Mouse (Mus musculus) thymus, postnatal 0 days (tissue): ENCODE measurements around the gene Rps29. TPM values are rescaled to one million over a fixed set of nuclear protein-coding genes. Genes with fewer than 3 reads are reported as not detected.

ENCODE experiments used
- DNase-seq: peaks from one replicate; pipeline ENCODE4 v3.0.0-alpha.2; 2015; ENCODE audit warnings: low spot score
- microRNA-seq: library from miRNA; unstranded; fragments of <30 nt; microRNA quantifications from one replicate; pipeline ENCODE4, GENCODE M21; 2016; ENCODE audit warnings: borderline number of aligned reads
- polyA plus RNA-seq: library from polyadenylated mRNA; unstranded; fragments of >200 nt; fragmentation: Nextera tagmentation; extraction: Ambion mirVana; gene quantifications from 2 replicates; pipeline ENCODE4 v1.2.1, GENCODE M21; 2015

Rps29 gene
- polyA plus RNA-seq, 1 experiment from 2014 or later: 3,209 TPM

DNA sequence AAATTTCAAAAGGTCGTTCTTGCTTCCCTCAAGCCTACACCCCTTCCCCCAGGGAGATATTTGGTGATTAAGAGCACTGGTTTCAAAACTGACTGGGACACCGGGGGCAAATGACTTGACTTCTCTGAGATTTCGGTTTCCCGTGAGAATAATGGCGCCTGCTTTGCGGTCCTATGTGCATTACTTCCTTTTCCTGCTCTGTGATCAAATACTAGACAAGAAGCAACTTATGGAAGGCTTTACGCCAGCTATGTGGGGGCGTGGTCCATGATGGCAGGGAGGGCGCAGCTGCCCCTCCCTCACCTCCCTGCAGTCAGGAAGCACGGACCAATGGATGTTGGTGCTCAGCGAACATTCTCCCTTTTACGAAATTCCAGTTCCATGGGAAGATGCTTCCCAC, 28.5 kb downstream of the Rps29 start:
- no peak for DNase-seq

- DNase-seq: peak; percentile 21
These were observed 29.2 kb downstream of the Rps29 start for GRCm38 (mm10) chr12:69129634-69130310.

GRCm38 (mm10) chr12:69127626-69128025, 31.4 kb downstream of the Rps29 start:
- no peak for DNase-seq

DNA sequence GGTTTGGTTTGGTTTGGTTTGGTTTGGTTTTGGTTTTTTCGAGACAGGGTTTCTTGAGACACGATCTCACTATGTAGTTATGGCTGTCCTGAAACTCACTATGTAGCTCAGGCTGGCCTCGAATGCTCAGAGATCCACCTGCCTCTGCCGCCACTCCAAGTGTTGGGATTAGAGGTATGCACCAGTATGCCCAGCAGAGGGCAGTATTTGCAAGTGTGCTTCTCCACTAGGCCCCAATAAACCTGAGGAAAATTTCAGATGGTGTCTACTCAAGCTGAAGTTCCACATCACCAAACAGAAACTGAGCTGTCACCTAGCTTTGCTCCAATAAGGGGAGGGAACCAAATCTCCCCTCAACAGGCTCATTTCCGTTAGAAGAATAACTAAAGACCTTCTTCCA, 31.8 kb downstream of the Rps29 start:
- peak; percentile 46 for DNase-seq

DNA sequence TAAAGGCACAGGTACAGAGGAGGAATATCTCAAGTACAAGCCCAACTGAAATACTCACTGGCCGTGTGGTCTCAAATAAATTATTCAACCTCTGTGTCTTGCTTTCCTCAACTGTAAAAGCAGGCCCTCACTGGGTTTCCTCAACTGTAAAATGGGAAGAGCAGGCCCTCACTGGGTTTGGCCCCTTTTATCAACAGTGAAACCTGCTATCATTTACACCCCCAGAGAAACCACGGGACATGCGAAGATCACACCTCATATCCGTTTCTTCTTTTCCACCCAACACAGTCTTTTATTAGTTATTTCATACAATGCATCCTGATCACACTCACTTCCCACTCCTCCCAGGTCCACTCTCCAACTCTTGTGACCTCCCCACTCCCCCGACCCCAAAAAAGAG, 33.9 kb downstream of the Rps29 start:
- no peak for DNase-seq

- DNase-seq: no peak
These were observed 36.2 kb downstream of the Rps29 start for GRCm38 (mm10) chr12:69122801-69123200.

DNA sequence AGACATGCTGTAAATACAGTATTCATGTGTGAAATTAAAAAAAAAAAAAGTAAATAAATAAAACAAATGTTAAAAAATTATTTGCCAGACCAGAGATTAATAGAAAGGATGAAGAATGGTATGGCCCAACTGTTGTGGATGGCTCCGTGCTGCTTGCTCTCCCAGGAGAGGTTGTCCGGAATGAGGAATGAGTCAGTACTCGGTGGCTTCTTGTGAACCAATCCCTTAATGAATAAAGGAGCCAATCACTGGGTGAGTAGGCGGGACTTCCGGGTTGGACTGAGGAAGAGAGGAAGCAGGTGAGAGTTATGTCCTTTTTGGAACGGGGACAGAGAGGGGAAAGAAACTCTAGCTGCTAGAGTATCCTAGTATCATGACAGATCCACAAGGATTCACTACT, 39.1 kb downstream of the Rps29 start:
- no peak for DNase-seq

Small RNAs within 50 kb of the gene (microRNA-seq; reads per million reads assigned to microRNA genes)
- not detected for gene Gm47287
- gene Gm47295: not detected

Other genes with a start within 250 kb of the Rps29 start
- gene Lrr1, start 9.6 kb upstream of the Rps29 start, polyA plus RNA-seq: 27.4 and 30.1 TPM in 2 replicates
- 931 and 1,018 TPM in 2 replicates for gene Rpl36al, start 24.9 kb upstream of the Rps29 start, polyA plus RNA-seq
- gene Mgat2, start 25.0 kb upstream of the Rps29 start, polyA plus RNA-seq: 54.3 and 63.3 TPM in 2 replicates
- 35.7 and 37.1 TPM in 2 replicates for gene Gm49383, start 37.9 kb upstream of the Rps29 start, polyA plus RNA-seq
- 11.0 and 11.2 TPM in 2 replicates for gene Dnaaf2, start 39.2 kb upstream of the Rps29 start, polyA plus RNA-seq
- 29.5 and 31.1 TPM in 2 replicates for gene Gm49384, start 45.1 kb upstream of the Rps29 start, polyA plus RNA-seq
- gene Pole2, start 69.0 kb upstream of the Rps29 start, polyA plus RNA-seq: 21.4 and 23.1 TPM in 2 replicates
- 15.6 and 22.8 TPM in 2 replicates for gene Klhdc1, start 82.0 kb upstream of the Rps29 start, polyA plus RNA-seq
- 37.9 and 38.8 TPM in 2 replicates for gene Klhdc2, start 137.5 kb upstream of the Rps29 start, polyA plus RNA-seq
- gene Nemf, start 198.0 kb upstream of the Rps29 start, polyA plus RNA-seq: 84.3 and 93.2 TPM in 2 replicates
- 93.8 and 123 TPM in 2 replicates for gene Arf6, start 213.0 kb upstream of the Rps29 start, polyA plus RNA-seq
- 2.4 and 2.9 TPM in 2 replicates for gene Gm9887, start 213.3 kb upstream of the Rps29 start, polyA plus RNA-seq